Mouse (Mus musculus): ENCODE measurements around the gene Sim2. TPM values are rescaled to one million over a fixed set of nuclear protein-coding genes. Genes with fewer than 3 reads are reported as not detected.
A peak's percentile ranks its signal among the peaks of the same experiment; 100 is the strongest.

The Sim2 gene
- 1.6 and 1.8 TPM in 2 replicates for polyA plus RNA-seq (2016; fragmentation: Nextera tagmentation; extraction: Ambion mirVana)

GRCm38 (mm10) chr16:94084711-94085602, at the start of gene Sim2:
Sim2 (plus strand) TSS chr16:94084931.
- no peak for ATAC-seq (ENCODE audit: low FRiP score)
- no peaks in the 10 kb centered on the region for H3K36me3 ChIP-seq
- WGBS = under 1% methylated on average over 89 of the region's 96 CpGs

GRCm38 (mm10) chr16:94037280-94037679, 47.5 kb upstream of the Sim2 start:
- Histone ChIP-seq H3K9ac (no peak overlapping the region), H3K4me3 (no peak overlapping the region), H3K9me3 (replicated peaks) (no peaks in the 10 kb centered on the region), H3K4me2 (replicated peaks) (no peak overlapping the region), H3K36me3 (no peaks in the 10 kb centered on the region), H3K27ac (no peak overlapping the region), H3K4me1 (peaks cover 5% of the 10 kb centered on the region), H3K27me3 (peaks cover 30% of the 10 kb centered on the region)
- no peak for ATAC-seq (ENCODE audit: low FRiP score)
- 92% methylated on average over 7 of the region's 7 CpGs for WGBS

More at GRCm38 (mm10) chr16:94084711-94085602, at the start of gene Sim2:
- no peak within 1 kb of the TSS for H3K9ac ChIP-seq
- H3K27me3 ChIP-seq = peaks cover 99% of the 10 kb centered on the region
- peak within 1 kb of the TSS; percentile 48 for H3K4me2 ChIP-seq (replicated peaks)
- peak within 1 kb of the TSS; percentile 27 for H3K4me3 ChIP-seq
- H3K9me3 ChIP-seq (replicated peaks) = no peaks in the 10 kb centered on the region
- H3K27ac ChIP-seq = no peak within 1 kb of the TSS
- peaks cover 15% of the 10 kb centered on the region for H3K4me1 ChIP-seq

- Histone ChIP-seq H3K4me2 (replicated peaks) (no peak overlapping the region), H3K27ac (no peak overlapping the region), H3K36me3 (no peaks in the 10 kb centered on the region), H3K4me3 (no peak overlapping the region), H3K9ac (no peak overlapping the region), H3K27me3 (peaks cover 32% of the 10 kb centered on the region), H3K4me1 (peaks cover 5% of the 10 kb centered on the region), H3K9me3 (replicated peaks) (no peaks in the 10 kb centered on the region)
- WGBS = 70% methylated on average over 12 of the region's 12 CpGs
- no peak for ATAC-seq (ENCODE audit: low FRiP score)
These were observed 46.3 kb upstream of the Sim2 start for GRCm38 (mm10) chr16:94038272-94038985.

- Histone ChIP-seq H3K4me2 (replicated peaks) (no peak overlapping the region), H3K9ac (no peak overlapping the region), H3K27me3 (peaks cover 36% of the 10 kb centered on the region), H3K4me3 (no peak overlapping the region), H3K9me3 (replicated peaks) (no peaks in the 10 kb centered on the region), H3K27ac (no peak overlapping the region), H3K36me3 (no peaks in the 10 kb centered on the region), H3K4me1 (peaks cover 5% of the 10 kb centered on the region)
- no peak for ATAC-seq (ENCODE audit: low FRiP score)
- WGBS = 91% methylated on average over 9 of the region's 9 CpGs
These were observed 45.8 kb upstream of the Sim2 start for GRCm38 (mm10) chr16:94038986-94039341.

- Histone ChIP-seq H3K4me1 (peaks cover 5% of the 10 kb centered on the region), H3K4me3 (no peak overlapping the region), H3K9ac (no peak overlapping the region), H3K36me3 (no peaks in the 10 kb centered on the region), H3K9me3 (replicated peaks) (no peaks in the 10 kb centered on the region), H3K27me3 (peaks cover 36% of the 10 kb centered on the region), H3K4me2 (replicated peaks) (peak overlapping the region; percentile 25), H3K27ac (no peak overlapping the region)
- 26% methylated on average over 16 of the region's 16 CpGs for WGBS
- no peak for ATAC-seq (ENCODE audit: low FRiP score)
These were observed 44.2 kb upstream of the Sim2 start for GRCm38 (mm10) chr16:94040485-94040884.

- Histone ChIP-seq H3K9me3 (replicated peaks) (no peaks in the 10 kb centered on the region), H3K9ac (no peak overlapping the region), H3K27ac (no peak overlapping the region), H3K4me1 (peaks cover 5% of the 10 kb centered on the region), H3K27me3 (peaks cover 36% of the 10 kb centered on the region), H3K4me3 (no peak overlapping the region), H3K36me3 (no peaks in the 10 kb centered on the region), H3K4me2 (replicated peaks) (peak overlapping the region; percentile 25; the same call in 1 of the 2 replicates)
- peak; percentile 46; the same call in 1 of the 2 replicates for ATAC-seq (ENCODE audit: low FRiP score)
- WGBS = 52% methylated on average over 18 of the region's 18 CpGs
These were observed 43.5 kb upstream of the Sim2 start for GRCm38 (mm10) chr16:94041065-94041712.

- ATAC-seq (ENCODE audit: low FRiP score) = no peak
- Histone ChIP-seq H3K4me1 (peaks cover 5% of the 10 kb centered on the region), H3K36me3 (no peaks in the 10 kb centered on the region), H3K4me2 (replicated peaks) (no peak overlapping the region), H3K9ac (no peak overlapping the region), H3K4me3 (no peak overlapping the region), H3K27me3 (peaks cover 33% of the 10 kb centered on the region), H3K9me3 (replicated peaks) (no peaks in the 10 kb centered on the region), H3K27ac (no peak overlapping the region)
- 81% methylated on average over 1 of the region's 1 CpGs for WGBS
These were observed 40.9 kb upstream of the Sim2 start for GRCm38 (mm10) chr16:94043797-94044196.

- H3K4me3 ChIP-seq = no peak overlapping the region
- ATAC-seq (ENCODE audit: low FRiP score) = no peak
- H3K27ac ChIP-seq = no peak overlapping the region
- no peak overlapping the region for H3K4me2 ChIP-seq (replicated peaks)
- no peaks in the 10 kb centered on the region for H3K36me3 ChIP-seq
- no peaks in the 10 kb centered on the region for H3K9me3 ChIP-seq (replicated peaks)
- H3K4me1 ChIP-seq = peaks cover 5% of the 10 kb centered on the region
- no peak overlapping the region for H3K9ac ChIP-seq
- peaks cover 24% of the 10 kb centered on the region for H3K27me3 ChIP-seq
- WGBS = 50% methylated on average over 7 of the region's 7 CpGs
These were observed 39.7 kb upstream of the Sim2 start for GRCm38 (mm10) chr16:94044996-94045395.

GRCm38 (mm10) chr16:94050368-94050767, 34.4 kb upstream of the Sim2 start:
- no peak for ATAC-seq (ENCODE audit: low FRiP score)
- Histone ChIP-seq H3K36me3 (no peaks in the 10 kb centered on the region), H3K4me1 (no peaks in the 10 kb centered on the region), H3K27ac (no peak overlapping the region), H3K4me3 (no peak overlapping the region), H3K9me3 (replicated peaks) (no peaks in the 10 kb centered on the region), H3K27me3 (peaks cover 9% of the 10 kb centered on the region; the same call in 1 of the 2 replicates), H3K9ac (no peak overlapping the region), H3K4me2 (replicated peaks) (no peak overlapping the region)
- WGBS = 92% methylated on average over 3 of the region's 3 CpGs

- WGBS = 80% methylated on average over 12 of the region's 12 CpGs
- H3K27me3 ChIP-seq = peaks cover 22% of the 10 kb centered on the region; the same call in 1 of the 2 replicates
- H3K4me2 ChIP-seq (replicated peaks) = no peak overlapping the region
- H3K4me3 ChIP-seq = no peak overlapping the region
- H3K36me3 ChIP-seq = no peaks in the 10 kb centered on the region
- no peaks in the 10 kb centered on the region for H3K9me3 ChIP-seq (replicated peaks)
- no peak overlapping the region for H3K9ac ChIP-seq
- ATAC-seq (ENCODE audit: low FRiP score) = no peak
- no peak overlapping the region for H3K27ac ChIP-seq
- H3K4me1 ChIP-seq = peaks cover 14% of the 10 kb centered on the region; the same call in 1 of the 2 replicates
These were observed 29.6 kb upstream of the Sim2 start for GRCm38 (mm10) chr16:94055176-94055575.

GRCm38 (mm10) chr16:94055576-94055975, 29.2 kb upstream of the Sim2 start:
- no peak overlapping the region for H3K4me3 ChIP-seq
- peaks cover 14% of the 10 kb centered on the region; the same call in 1 of the 2 replicates for H3K4me1 ChIP-seq
- H3K27me3 ChIP-seq = peaks cover 22% of the 10 kb centered on the region; the same call in 1 of the 2 replicates
- H3K9ac ChIP-seq = no peak overlapping the region
- H3K27ac ChIP-seq = no peak overlapping the region
- no peaks in the 10 kb centered on the region for H3K9me3 ChIP-seq (replicated peaks)
- ATAC-seq (ENCODE audit: low FRiP score) = 0 out of 2 replicates have a peak, but pooled peaks have one; percentile 38
- 33% methylated on average over 8 of the region's 8 CpGs for WGBS
- no peaks in the 10 kb centered on the region for H3K36me3 ChIP-seq
- H3K4me2 ChIP-seq (replicated peaks) = no peak overlapping the region

GRCm38 (mm10) chr16:94059820-94060219, 24.9 kb upstream of the Sim2 start:
- Histone ChIP-seq H3K27ac (no peak overlapping the region), H3K9ac (no peak overlapping the region), H3K36me3 (no peaks in the 10 kb centered on the region), H3K4me3 (no peak overlapping the region), H3K4me2 (replicated peaks) (no peak overlapping the region), H3K27me3 (peaks cover 18% of the 10 kb centered on the region; the same call in 1 of the 2 replicates), H3K9me3 (replicated peaks) (no peaks in the 10 kb centered on the region), H3K4me1 (peaks cover 14% of the 10 kb centered on the region; the same call in 1 of the 2 replicates)
- 55% methylated on average over 9 of the region's 9 CpGs for WGBS
- ATAC-seq (ENCODE audit: low FRiP score) = no peak

All from hindbrain, embryonic 12.5 days (tissue).